Mouse (Mus musculus) spleen, adult 2 months (tissue): ENCODE measurements around the gene Prr18. TPM values are rescaled to one million over a fixed set of nuclear protein-coding genes. Genes with fewer than 3 reads are reported as not detected.

Experiments
- DNase-seq, 2 experiments: peaks; one replicate each; pipeline versions ENCODE4 v3.0.0 to v3.0.0-alpha.2; 2012 to 2021; ENCODE audit warnings: low spot score in 2 of 2, low read depth in 1 of 2
- H3K27ac ChIP-seq: fragments of 200-500 bp; 2 replicates; pipeline ENCODE4 v1.5.1; 2012; ENCODE audit warnings: low read length, inconsistent platforms; ENCODE audit not compliant: insufficient read depth
- H3K27me3 ChIP-seq: fragments of 200-500 bp; 2 replicates; pipeline ENCODE4 v1.6.1; 2012; ENCODE audit warnings: mild to moderate bottlenecking, moderate library complexity, low read length, inconsistent platforms; ENCODE audit not compliant: control insufficient read depth, insufficient read depth
- H3K36me3 ChIP-seq: fragments of 200-500 bp; 2 replicates; pipeline ENCODE4 v1.6.1; 2012; ENCODE audit warnings: mild to moderate bottlenecking, low read length, inconsistent platforms; ENCODE audit not compliant: control insufficient read depth, insufficient read depth
- H3K4me1 ChIP-seq: fragments of 200-500 bp; 2 replicates; pipeline ENCODE4 v1.6.1; 2011; ENCODE audit warnings: inconsistent platforms; ENCODE audit not compliant: control insufficient read depth, insufficient read depth, insufficient read length
- H3K4me3 ChIP-seq: fragments of 200-500 bp; 2 replicates; pipeline ENCODE4 v1.5.1; 2011; ENCODE audit warnings: mild to moderate bottlenecking, inconsistent platforms; ENCODE audit not compliant: insufficient read depth, insufficient read length; ENCODE audit errors: extremely low read depth
- CTCF ChIP-seq: fragments of 200-500 bp; IDR thresholded peaks from 2 replicates; pipeline ENCODE4 v1.5.1; 2011; ENCODE audit warnings: mild to moderate bottlenecking, inconsistent platforms; ENCODE audit not compliant: insufficient read depth, insufficient read length, insufficient replicate concordance; ENCODE audit errors: extremely low read depth
- POLR2A ChIP-seq: fragments of 200-500 bp; IDR thresholded peaks from 2 replicates; pipeline ENCODE4 v1.6.1; 2011; ENCODE audit warnings: low read depth, low read length, inconsistent platforms
- WGBS: fragments of 180-500 bp; shearing (Covaris S2); methylation state at CpG from one replicate; pipeline ENCODE4 v1.1.7; 2018; 5-methylcytosine and 5-hydroxymethylcytosine counted together
- polyA plus RNA-seq: library from polyadenylated mRNA; depleted of rRNA; stranded (reverse); fragments of >200 nt; gene quantifications from 2 replicates; pipeline ENCODE4 v1.2.3, GENCODE M21; 2012

Prr18 gene
- polyA plus RNA-seq, 1 experiment, result 0.28 TPM

GRCm38 (mm10) chr17:8299524-8299923, 37.7 kb upstream of the Prr18 start:
- Histone ChIP-seq H3K27me3 (no peaks in the 10 kb centered on the region), H3K36me3 (peaks cover 8% of the 10 kb centered on the region), H3K27ac (no peak overlapping the region), H3K4me3 (no peak overlapping the region), H3K4me1 (no peaks in the 10 kb centered on the region; the same call in 1 of the 2 replicates)
- DNase-seq, result no peak
- TF ChIP-seq CTCF, result no peak
- no peak for TF ChIP-seq POLR2A

DNA sequence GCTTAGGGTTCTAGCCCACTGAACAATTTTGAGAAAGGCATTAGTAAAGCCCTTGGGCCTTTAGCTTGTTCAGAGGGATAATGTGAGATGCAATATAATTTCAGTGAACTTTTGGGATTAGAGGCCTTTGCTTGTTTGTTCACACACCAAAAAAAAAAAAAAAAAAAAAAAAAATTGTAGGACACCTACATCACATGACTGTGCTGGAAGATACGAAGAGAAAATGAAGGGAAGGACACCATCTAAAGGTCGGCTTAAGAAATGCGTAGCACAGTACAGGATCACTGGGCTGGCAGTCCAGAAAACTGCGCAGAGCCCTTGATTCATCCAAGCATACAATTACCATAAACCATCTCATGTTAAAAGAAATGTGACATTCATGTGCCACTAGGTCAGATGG, 35.7 kb upstream of the Prr18 start:
- Histone ChIP-seq H3K27ac (no peak overlapping the region), H3K4me1 (no peaks in the 10 kb centered on the region; the same call in 1 of the 2 replicates), H3K4me3 (no peak overlapping the region), H3K36me3 (peaks cover 8% of the 10 kb centered on the region), H3K27me3 (no peaks in the 10 kb centered on the region)
- DNase-seq, result no peak
- 78% methylated on average over 4 of the region's 4 CpGs for WGBS
- no peak for TF ChIP-seq POLR2A
- TF ChIP-seq CTCF, result no peak

- 58% methylated on average over 7 of the region's 7 CpGs for WGBS
- H3K4me3 ChIP-seq, result no peak overlapping the region
- TF ChIP-seq POLR2A, result no peak
Observed at GRCm38 (mm10) chr17:8302772-8303438, 34.4 kb upstream of the Prr18 start.

GRCm38 (mm10) chr17:8303671-8304070, 33.6 kb upstream of the Prr18 start:
- no peak for TF ChIP-seq POLR2A
- no peak for TF ChIP-seq CTCF
- Histone ChIP-seq H3K27me3 (no peaks in the 10 kb centered on the region), H3K27ac (no peak overlapping the region), H3K4me3 (no peak overlapping the region), H3K4me1 (no peaks in the 10 kb centered on the region; the same call in 1 of the 2 replicates), H3K36me3 (no peaks in the 10 kb centered on the region; the same call in 1 of the 2 replicates)
- DNase-seq, result no peak
- 91% methylated on average over 5 of the region's 5 CpGs for WGBS

More at GRCm38 (mm10) chr17:8302772-8303438, 34.4 kb upstream of the Prr18 start:
- Histone ChIP-seq H3K27me3 (no peaks in the 10 kb centered on the region), H3K4me1 (no peaks in the 10 kb centered on the region; the same call in 1 of the 2 replicates), H3K27ac (no peak overlapping the region), H3K36me3 (peaks cover 4% of the 10 kb centered on the region; the same call in 1 of the 2 replicates)
- no peak for DNase-seq

DNA sequence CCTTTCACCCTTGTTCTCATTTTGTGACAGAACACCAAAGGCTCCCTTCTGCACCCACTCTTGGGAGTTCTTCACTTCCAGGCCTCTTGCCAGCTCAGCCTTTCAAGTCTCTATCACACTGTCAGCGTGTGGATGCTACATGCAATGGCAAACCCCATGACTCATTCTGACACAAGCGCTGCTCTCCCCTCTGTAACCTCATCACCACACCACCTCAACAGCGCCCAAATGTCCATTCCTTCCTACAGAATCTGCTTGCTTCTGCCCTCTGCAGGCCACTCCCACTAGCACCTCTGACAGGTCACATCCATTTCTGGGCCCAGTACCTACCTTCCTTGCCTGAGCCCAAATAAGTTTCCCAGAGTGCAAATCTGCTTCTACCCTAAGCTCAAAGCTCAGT, 31.5 kb upstream of the Prr18 start:
- Histone ChIP-seq H3K27ac (no peak overlapping the region), H3K4me1 (no peaks in the 10 kb centered on the region; the same call in 1 of the 2 replicates), H3K4me3 (no peak overlapping the region), H3K36me3 (no peaks in the 10 kb centered on the region), H3K27me3 (no peaks in the 10 kb centered on the region)
- TF ChIP-seq POLR2A (no peak), CTCF (no peak)
- WGBS, result 60% methylated on average over 3 of the region's 3 CpGs
- DNase-seq, result no peak

DNA sequence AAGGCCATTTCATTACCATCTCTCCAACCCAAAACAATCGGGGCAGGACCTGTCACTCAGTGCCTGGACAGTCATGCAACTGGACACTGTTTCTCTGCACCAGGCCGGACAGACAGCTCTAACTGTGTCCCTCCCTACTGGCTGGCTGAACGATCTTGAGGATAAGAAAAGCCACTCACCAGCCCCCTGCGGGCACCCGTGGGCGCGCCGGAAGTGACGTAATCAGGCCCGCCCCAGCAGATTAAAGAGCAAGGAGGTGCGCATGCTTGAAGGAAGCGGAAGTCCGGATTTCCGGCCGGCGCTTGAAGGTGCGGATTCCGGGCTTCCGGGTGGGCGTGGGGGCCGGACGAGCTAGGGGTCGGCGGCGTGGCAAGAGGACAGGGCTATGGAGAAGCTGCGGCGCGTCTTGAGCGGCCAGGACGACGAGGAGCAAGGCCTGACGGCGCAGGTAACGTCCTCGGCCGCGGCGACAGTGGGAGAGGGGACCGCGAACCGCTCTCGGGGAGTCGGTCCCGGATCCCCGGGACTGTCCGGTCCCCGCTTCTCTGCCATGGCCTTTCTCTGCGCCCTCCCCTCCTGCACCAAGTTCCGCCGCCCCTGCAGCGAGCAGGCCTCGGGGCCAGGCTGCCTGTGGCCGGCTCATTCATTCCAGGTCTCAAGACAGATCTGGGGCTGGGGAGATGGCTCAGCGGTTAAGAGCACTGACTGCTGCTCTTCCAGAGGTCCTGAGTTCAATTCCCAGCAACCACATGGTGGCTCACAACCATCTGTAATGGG, 26.2 kb upstream of the Prr18 start, which contains the start of gene Sft2d1:
TSS of gene Sft2d1 (plus strand) at position 265 of the 777 bp plus-strand sequence.
- Histone ChIP-seq H3K27me3 (no peaks in the 10 kb centered on the region), H3K27ac (peak within 1 kb of the TSS; percentile 73), H3K4me3 (peak within 1 kb of the TSS; percentile 95), H3K4me1 (peaks cover 14% of the 10 kb centered on the region; the same call in 1 of the 2 replicates), H3K36me3 (no peaks in the 10 kb centered on the region)
- TF ChIP-seq POLR2A (peak; percentile 18; the same call in 1 of the 2 replicates), CTCF (no peak)
- peak; percentile 88 to 92 for DNase-seq
- under 1% methylated on average over 54 of the region's 54 CpGs for WGBS
